Mouse (Mus musculus): ENCODE results near the gene Slc5a5. TPM values are rescaled to one million over a fixed set of nuclear protein-coding genes. Genes with fewer than 3 reads are reported as not detected.
A peak's percentile ranks its signal among the peaks of the same experiment; 100 is the strongest.
"Not testable (repeated sequence)": the region's sequence is repeated elsewhere in the genome, so short reads cannot be mapped to it uniquely, and the experiment has no call there.

The Slc5a5 gene
- polyA plus RNA-seq, 1 experiment from 2014 or later = 0.03 TPM

DNA sequence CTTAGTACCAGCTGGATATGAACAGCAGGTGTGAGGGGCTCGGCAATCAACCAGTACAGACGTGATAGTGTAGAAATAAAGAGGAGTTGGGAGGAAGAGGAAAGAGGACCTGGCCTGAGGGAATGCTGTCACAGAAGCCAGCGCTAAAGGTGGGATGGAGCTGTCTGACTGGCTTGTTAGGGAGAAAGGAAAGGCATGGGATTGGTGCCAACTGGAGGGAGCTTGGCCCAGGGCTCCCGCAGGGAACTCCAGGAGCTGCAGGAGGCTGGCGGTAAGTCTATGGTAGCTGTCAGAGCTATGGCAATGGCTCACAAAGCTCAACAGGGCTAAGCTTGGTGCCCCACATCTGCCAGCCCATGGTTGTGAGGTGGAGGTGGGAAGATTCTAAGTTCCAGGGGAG, 9.7 kb upstream of the Slc5a5 start:
- WGBS (ENCODE audit: insufficient replicate concordance) = 59% methylated on average over 5 of the region's 5 CpGs

DNA sequence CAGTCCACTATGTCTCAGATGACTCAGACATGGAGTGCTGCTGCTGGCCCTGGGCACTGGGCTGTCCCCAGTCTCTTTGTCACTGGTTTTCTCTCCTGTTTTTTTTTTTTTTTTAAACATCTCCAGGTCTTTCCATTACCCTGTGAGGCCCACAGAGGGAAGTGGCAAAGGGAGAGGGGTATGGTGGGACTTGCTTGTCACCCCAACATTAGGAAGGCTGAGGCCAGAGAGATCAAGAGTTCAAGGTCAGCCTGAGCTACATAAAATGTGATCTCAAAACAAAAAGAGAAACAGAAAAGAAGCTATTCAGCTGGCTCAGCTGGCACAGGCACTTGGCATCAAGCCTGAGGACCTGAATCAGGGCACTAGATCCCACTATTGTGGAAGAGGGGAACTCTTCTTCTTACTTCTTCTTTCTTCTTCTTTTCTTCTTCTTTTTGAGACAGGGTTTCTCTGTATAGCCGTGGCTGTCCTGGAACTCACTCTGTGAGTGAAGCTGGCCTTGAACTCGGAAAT, 8.4 kb upstream of the Slc5a5 start:
- H3K27ac ChIP-seq = no peak overlapping the region
- no peaks in the 10 kb centered on the region for H3K9me3 ChIP-seq (replicated peaks)
- 59% methylated on average over 2 of the region's 2 CpGs for WGBS (ENCODE audit: insufficient replicate concordance)
- H3K9ac ChIP-seq = no peak overlapping the region
- H3K4me2 ChIP-seq = no peak overlapping the region
- H3K36me3 ChIP-seq = peaks cover 6% of the 10 kb centered on the region
- no peak overlapping the region for H3K4me3 ChIP-seq (replicated peaks)
- DNase-seq (no peak), ATAC-seq (ENCODE audit: low read depth) (no peak)
- H3K4me1 ChIP-seq (replicated peaks) = peaks cover 36% of the 10 kb centered on the region
- no peaks in the 10 kb centered on the region for H3K27me3 ChIP-seq

More for the DNA sequence above, 9.7 kb upstream of the Slc5a5 start:
- Histone ChIP-seq H3K36me3 (no peaks in the 10 kb centered on the region), H3K4me1 (replicated peaks) (peaks cover 40% of the 10 kb centered on the region), H3K4me2 (no peak overlapping the region), H3K4me3 (replicated peaks) (no peak overlapping the region), H3K27ac (no peak overlapping the region), H3K9me3 (replicated peaks) (no peaks in the 10 kb centered on the region), H3K27me3 (no peaks in the 10 kb centered on the region), H3K9ac (no peak overlapping the region)
- DNase-seq = no peak
- no peak for ATAC-seq (ENCODE audit: low read depth)

DNA sequence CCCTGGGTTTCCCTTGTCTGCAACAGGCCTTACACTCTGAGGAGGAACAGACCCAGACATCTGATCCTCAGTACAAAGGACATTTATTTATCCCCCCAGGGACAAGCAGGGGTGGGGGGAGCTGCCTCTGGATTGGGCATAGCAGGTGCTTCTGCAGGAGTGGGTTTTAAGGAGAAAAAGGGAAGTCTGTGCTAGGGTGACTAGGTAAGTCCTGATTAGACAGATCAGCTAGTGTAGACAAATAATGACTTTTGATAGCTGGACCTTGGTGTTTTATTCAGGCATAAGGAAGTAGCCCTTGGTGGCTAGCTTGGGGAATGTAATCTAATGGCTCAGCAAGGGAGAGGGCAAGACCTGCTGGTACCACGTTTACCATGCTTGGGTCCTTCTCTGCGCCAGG, 6.7 kb upstream of the Slc5a5 start:
- Histone ChIP-seq H3K36me3 (peaks cover 24% of the 10 kb centered on the region), H3K9ac (no peak overlapping the region), H3K9me3 (replicated peaks) (no peaks in the 10 kb centered on the region), H3K4me3 (replicated peaks) (no peak overlapping the region), H3K4me1 (replicated peaks) (peaks cover 39% of the 10 kb centered on the region), H3K27ac (no peak overlapping the region), H3K27me3 (peaks cover 2% of the 10 kb centered on the region), H3K4me2 (no peak overlapping the region)
- no peak for ATAC-seq (ENCODE audit: low read depth)
- 86% methylated on average over 2 of the region's 2 CpGs for WGBS (ENCODE audit: insufficient replicate concordance)
- DNase-seq = no peak

DNA sequence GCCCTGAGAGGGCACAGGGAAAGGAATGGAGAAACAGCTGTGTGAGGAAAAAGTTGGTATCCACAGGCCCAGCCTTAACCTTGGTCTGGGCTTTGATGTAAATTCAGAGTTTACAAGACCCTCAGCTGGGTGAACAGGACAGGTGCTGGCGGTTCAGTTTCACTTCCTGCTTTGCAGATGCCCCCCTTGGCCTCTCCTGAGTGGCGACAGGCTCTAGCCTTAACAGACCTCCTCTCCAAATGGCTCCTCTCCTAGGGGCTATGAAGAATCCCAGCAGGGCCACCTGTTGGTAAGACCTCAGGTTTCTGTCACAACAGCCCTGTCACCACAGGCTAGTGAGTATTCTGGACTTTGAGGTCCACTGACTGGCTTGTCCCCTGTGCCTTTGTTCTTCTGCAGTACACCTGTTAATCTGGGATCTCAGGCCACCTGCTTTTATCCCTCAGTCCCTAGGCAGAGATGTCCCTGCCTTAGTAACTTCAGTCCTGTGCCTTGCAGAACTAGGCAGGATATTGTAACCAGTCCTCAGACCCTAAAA, 6.2 kb upstream of the Slc5a5 start:
- ATAC-seq (ENCODE audit: low read depth) (no peak), DNase-seq (no peak)
- Histone ChIP-seq H3K4me3 (replicated peaks) (no peak overlapping the region), H3K27me3 (peaks cover 7% of the 10 kb centered on the region), H3K9ac (peak overlapping the region; percentile 86), H3K4me2 (peak overlapping the region; percentile 83), H3K36me3 (peaks cover 28% of the 10 kb centered on the region), H3K9me3 (replicated peaks) (no peaks in the 10 kb centered on the region), H3K27ac (peak overlapping the region; percentile 90), H3K4me1 (replicated peaks) (peaks cover 37% of the 10 kb centered on the region)
- WGBS (ENCODE audit: insufficient replicate concordance) = 46% methylated on average over 2 of the region's 2 CpGs

DNA sequence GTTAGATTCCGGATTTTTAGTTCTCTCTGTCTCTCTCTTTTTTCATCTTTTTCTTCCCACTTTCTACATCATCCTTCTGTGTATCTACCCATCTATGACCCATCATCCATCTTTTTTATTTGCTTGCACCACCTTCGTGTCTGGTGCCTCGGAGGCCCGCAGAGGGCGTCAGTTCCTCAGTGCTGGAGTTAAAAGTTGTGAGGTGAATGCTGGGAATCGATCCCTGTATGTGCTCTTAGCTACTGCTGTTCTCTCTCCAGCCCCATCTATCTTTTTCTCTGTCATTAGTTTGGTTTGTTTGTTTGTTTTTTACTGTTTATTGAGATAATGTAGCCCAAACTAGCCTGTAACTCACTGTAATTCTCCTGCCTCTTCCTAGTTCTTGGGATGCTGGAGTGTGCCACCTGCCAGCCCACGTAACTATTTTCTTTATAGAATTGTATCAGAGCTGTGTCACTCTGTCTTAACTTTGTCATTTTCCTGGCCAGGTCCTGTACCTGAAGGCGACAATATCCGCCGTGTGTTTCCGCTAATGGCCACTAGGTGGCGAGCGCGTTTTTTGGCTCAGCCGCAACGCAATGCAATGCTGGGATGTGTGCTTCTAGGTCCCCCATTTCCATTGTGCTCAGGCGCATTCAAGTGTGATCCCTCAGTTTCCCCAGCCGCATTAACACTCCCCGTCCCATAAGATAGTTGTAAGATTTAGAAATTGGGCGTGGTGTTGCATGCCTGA, 5.3 kb upstream of the Slc5a5 start:
- Histone ChIP-seq H3K9ac (peak overlapping the region; percentile 86), H3K9me3 (replicated peaks) (no peaks in the 10 kb centered on the region), H3K4me3 (replicated peaks) (peak overlapping the region; percentile 84), H3K27me3 (peaks cover 16% of the 10 kb centered on the region), H3K4me2 (peak overlapping the region; percentile 83), H3K4me1 (replicated peaks) (peaks cover 42% of the 10 kb centered on the region), H3K27ac (peak overlapping the region; percentile 90), H3K36me3 (peaks cover 34% of the 10 kb centered on the region)
- DNase-seq = peak; percentile 75
- peak; percentile 39 for ATAC-seq (ENCODE audit: low read depth)
- under 1% methylated on average over 20 of the region's 20 CpGs for whole genome bisulfite sequencing (ENCODE audit: insufficient replicate concordance)

DNA sequence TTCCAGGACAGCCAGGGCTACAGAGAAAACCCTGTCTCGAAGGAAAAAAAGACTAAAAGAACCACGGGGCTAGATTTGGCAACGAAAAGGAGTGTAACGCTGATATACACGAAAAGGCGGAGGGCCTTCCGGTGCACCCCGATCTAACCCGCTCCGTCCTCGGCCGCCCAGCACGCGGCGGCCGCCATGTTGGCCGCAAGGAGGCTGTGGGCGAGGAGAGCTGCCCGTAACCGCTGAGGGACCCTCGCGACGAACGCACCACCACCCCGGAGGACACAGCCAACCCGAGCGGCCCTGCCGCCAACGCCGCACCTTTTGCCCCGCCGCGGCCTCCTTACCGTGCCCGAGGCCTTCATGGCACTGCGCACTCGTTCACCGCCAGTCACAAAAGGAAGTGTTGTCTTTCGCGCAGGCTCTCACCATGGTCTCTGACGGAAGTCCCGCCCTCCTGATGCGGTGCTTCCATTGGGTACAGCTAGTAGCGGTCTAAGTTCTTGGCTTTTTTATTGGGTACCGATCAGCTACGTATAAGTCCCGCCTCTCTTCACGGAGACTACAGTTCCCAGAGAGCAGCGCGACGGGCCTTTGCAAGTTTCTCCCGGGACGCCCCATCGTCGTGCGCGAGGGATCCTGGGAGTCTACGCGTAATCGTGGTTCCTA, 4.6 kb upstream of the Slc5a5 start, which contains the start of gene Rpl18a:
Gene Rpl18a, minus strand, starts transcription at position 392 of the 660 bp plus-strand sequence.
- peak within 1 kb of the TSS; percentile 90 for H3K27ac ChIP-seq
- H3K27me3 ChIP-seq = peaks cover 23% of the 10 kb centered on the region
- no peaks in the 10 kb centered on the region for H3K9me3 ChIP-seq (replicated peaks)
- H3K36me3 ChIP-seq = peaks cover 34% of the 10 kb centered on the region
- H3K4me3 ChIP-seq (replicated peaks) = peak within 1 kb of the TSS; percentile 84
- peak within 1 kb of the TSS; percentile 96 for H3K4me2 ChIP-seq
- WGBS (ENCODE audit: insufficient replicate concordance) = under 1% methylated on average over 60 of the region's 60 CpGs
- peak; percentile 95 for ATAC-seq (ENCODE audit: low read depth)
- peaks cover 49% of the 10 kb centered on the region for H3K4me1 ChIP-seq (replicated peaks)
- peak within 1 kb of the TSS; percentile 95 for H3K9ac ChIP-seq
- peak; percentile 95 for DNase-seq

DNA sequence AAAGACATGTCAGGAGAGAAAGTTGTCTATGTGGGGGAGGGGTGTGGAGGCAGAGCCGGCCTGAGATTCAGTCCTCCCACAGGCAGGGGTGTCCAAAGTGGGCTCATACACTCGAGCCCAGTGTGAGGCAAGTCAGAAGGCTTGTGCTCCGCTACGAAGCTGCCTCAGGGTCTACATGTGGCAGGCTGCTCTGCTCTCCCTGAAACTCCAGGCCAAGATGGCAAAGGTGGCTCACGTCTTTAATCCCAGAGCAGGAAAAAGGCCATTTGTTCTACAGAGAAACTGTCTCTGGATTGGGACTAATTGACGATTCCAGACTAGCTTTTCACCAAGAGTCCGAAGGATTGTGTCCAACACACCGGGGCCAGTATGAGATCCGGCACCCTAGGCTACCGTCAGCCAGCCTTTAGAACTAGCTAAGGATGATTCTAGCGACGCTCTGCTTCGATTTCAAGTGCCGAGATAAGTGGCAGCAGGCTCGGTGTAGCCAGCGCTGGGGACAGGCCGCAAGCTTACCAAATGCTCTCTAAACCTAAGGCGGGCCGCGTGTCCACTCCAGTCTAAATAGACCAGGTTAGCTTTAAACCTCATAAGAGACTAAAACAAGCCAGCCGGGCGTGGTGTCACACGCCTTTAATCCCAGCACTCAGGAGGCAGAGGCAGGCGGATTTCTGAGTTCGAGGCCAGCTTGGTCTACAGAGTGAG, 3.9 kb upstream of the Slc5a5 start:
- H3K36me3 ChIP-seq = peaks cover 34% of the 10 kb centered on the region
- H3K4me2 ChIP-seq = peak overlapping the region; percentile 96
- DNase-seq (no peak), ATAC-seq (ENCODE audit: low read depth) (no peak)
- H3K9ac ChIP-seq = peak overlapping the region; percentile 95
- WGBS (ENCODE audit: insufficient replicate concordance) = 1% methylated on average over 25 of the region's 25 CpGs
- peak overlapping the region; percentile 84 for H3K4me3 ChIP-seq (replicated peaks)
- peaks cover 30% of the 10 kb centered on the region for H3K27me3 ChIP-seq
- peaks cover 55% of the 10 kb centered on the region for H3K4me1 ChIP-seq (replicated peaks)
- no peaks in the 10 kb centered on the region for H3K9me3 ChIP-seq (replicated peaks)
- H3K27ac ChIP-seq = peak overlapping the region; percentile 83

DNA sequence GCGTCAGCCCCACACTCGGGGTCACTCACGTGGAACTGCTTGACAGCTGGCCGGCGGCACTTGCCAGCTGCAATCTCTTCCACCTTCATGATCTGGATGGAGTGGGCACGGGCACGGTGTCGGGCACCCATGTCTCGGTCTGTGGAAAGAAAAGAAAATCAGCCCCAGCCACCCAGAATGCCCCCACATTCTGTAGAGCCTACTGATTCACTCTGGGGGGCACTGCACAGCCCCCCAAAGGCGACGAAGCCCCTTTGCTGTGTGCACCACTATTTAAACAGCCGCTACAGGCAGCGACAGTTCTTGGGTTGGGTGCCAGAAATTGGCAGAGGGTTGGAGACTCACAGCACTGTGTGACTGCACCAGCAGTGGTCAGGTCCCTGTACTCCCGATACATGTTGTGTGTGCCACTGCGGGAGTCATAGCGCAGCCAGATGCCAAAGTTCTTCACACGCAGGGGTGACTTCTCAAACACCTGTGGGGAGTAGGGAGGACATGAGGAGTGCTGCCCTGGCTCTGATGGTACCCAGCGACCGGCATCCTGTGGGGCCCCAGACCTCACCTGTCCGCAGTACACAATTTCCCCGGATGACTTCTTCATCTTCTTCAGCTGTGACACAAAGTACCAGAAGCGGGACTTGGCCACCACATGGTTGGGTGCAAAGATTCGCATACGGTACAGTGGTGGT, 3.2 kb upstream of the Slc5a5 start:
- Histone ChIP-seq H3K9ac (peak overlapping the region; percentile 95), H3K27ac (peak overlapping the region; percentile 83), H3K4me2 (peak overlapping the region; percentile 96), H3K36me3 (peaks cover 34% of the 10 kb centered on the region), H3K4me3 (replicated peaks) (peak overlapping the region; percentile 84), H3K27me3 (peaks cover 37% of the 10 kb centered on the region), H3K4me1 (replicated peaks) (peaks cover 60% of the 10 kb centered on the region)
- not testable (repeated sequence) for ATAC-seq (ENCODE audit: low read depth); H3K9me3 ChIP-seq (replicated peaks); DNase-seq
- 72% methylated on average over 24 of the region's 24 CpGs for WGBS (ENCODE audit: insufficient replicate concordance)

DNA sequence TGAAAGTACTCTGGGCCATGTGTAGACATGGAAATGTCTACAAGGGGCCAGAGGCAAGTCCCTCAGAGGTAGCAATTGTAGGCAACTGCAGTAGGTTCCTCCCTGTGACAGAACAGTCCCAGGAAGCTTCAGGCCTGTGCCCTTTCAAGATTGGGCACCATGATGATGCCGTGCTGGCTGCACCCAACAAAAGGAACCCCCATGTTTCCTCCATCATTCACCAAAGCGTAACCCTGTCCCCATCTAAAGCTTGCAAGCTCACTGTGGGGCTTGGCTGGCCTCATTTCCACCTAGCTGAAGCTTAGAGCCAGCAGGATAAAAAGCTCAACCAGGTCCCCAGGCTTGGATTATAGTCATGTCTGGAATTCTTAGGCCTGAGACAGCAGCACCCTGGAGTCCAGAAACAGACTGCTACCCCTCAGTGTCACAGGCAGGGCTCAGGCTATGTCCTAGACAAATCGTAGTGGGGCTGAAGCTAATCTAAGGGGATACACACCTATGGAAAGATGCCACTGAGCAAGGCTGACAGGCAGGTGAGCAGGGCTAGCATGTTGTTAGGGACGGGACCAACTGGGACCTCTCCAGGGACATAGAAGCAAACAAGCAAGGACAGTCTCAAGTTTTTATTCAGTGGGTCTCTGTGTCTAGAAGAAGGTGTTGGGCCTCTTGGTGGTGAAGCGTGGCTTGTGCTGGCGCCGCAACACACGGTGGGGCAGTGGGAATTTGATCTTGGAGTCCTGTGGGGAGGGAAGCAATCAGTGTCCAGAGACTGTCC, 2.4 kb upstream of the Slc5a5 start:
- WGBS (ENCODE audit: insufficient replicate concordance) = 87% methylated on average over 8 of the region's 8 CpGs
- Histone ChIP-seq H3K9ac (peak overlapping the region; percentile 95; the same call in 1 of the 2 replicates), H3K36me3 (peaks cover 34% of the 10 kb centered on the region), H3K4me3 (replicated peaks) (peak overlapping the region; percentile 84), H3K27me3 (peaks cover 45% of the 10 kb centered on the region), H3K4me1 (replicated peaks) (peaks cover 60% of the 10 kb centered on the region), H3K27ac (peak overlapping the region; percentile 83), H3K9me3 (replicated peaks) (no peaks in the 10 kb centered on the region), H3K4me2 (peak overlapping the region; percentile 96; the same call in 1 of the 2 replicates)
- ATAC-seq (ENCODE audit: low read depth) (no peak), DNase-seq (no peak)

DNA sequence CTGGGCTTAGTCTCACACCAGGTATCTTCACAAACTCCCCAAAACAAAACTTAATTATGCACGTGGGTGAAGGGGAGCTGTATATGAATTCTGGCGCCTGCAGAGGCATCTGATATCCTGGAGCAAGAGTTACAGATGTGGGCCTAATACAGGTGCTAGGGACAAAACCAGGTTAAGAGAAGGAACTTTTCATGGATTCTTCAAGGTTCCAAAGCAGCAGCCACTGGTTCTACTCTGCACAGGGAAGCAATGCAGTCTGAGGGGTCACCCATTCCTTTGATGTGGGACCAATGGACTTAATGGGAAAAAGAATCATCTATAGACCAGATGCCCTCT, 1.8 kb upstream of the Slc5a5 start:
- H3K27ac ChIP-seq = no peak overlapping the region
- WGBS (ENCODE audit: insufficient replicate concordance) = 59% methylated on average over 2 of the region's 2 CpGs
- DNase-seq = no peak

More for the DNA sequence above, 1.8 kb upstream of the Slc5a5 start:
- peaks cover 50% of the 10 kb centered on the region for H3K27me3 ChIP-seq
- peaks cover 34% of the 10 kb centered on the region for H3K36me3 ChIP-seq
- H3K4me2 ChIP-seq = no peak overlapping the region
- peaks cover 60% of the 10 kb centered on the region for H3K4me1 ChIP-seq (replicated peaks)
- no peaks in the 10 kb centered on the region for H3K9me3 ChIP-seq (replicated peaks)
- no peak for ATAC-seq (ENCODE audit: low read depth)
- no peak overlapping the region for H3K4me3 ChIP-seq (replicated peaks)
- H3K9ac ChIP-seq = no peak overlapping the region

Data from liver, embryonic 13.5 days (tissue).